Mouse (Mus musculus) ES-Bruce4 (cell line): ENCODE measurements around the gene Ica1. TPM values are rescaled to one million over a fixed set of nuclear protein-coding genes. Genes with fewer than 3 reads are reported as not detected.

Experiments used
- H3K27ac ChIP-seq: 2 replicates; pipeline ENCODE4 v1.5.1; 2012; ENCODE audit warnings: low read length, inconsistent platforms; ENCODE audit not compliant: insufficient read depth
- H3K27me3 ChIP-seq: 2 replicates; pipeline ENCODE4 v1.6.1; 2012; ENCODE audit warnings: mild to moderate bottlenecking, low read length, inconsistent platforms; ENCODE audit not compliant: control insufficient read depth, poor library complexity, insufficient read depth, severe bottlenecking
- H3K36me3 ChIP-seq: 2 replicates; pipeline ENCODE4 v1.6.1; 2012; ENCODE audit warnings: inconsistent platforms, mild to moderate bottlenecking, low read length, moderate library complexity; ENCODE audit not compliant: control insufficient read depth, poor library complexity, insufficient read depth, severe bottlenecking
- H3K4me1 ChIP-seq: one replicate; pipeline ENCODE4 v1.8.1; 2011; ENCODE audit warnings: low read length; ENCODE audit not compliant: control insufficient read depth, insufficient read depth
- H3K4me3 ChIP-seq: 2 replicates; pipeline ENCODE4 v1.5.1; 2011; ENCODE audit warnings: low read depth, mild to moderate bottlenecking, low read length
- H3K9ac ChIP-seq: 2 replicates; pipeline ENCODE4 v1.6.1; 2012; ENCODE audit warnings: low read depth, mild to moderate bottlenecking, inconsistent platforms; ENCODE audit not compliant: poor library complexity, severe bottlenecking
- H3K9me3 ChIP-seq: replicated peaks from 2 replicates; pipeline ENCODE4 v1.6.1; 2012; ENCODE audit warnings: mild to moderate bottlenecking, low read length, inconsistent platforms; ENCODE audit not compliant: control insufficient read depth, poor library complexity, insufficient read depth, severe bottlenecking
- CTCF ChIP-seq: IDR thresholded peaks from one replicate; pipeline ENCODE4 v1.8.1; 2011; ENCODE audit warnings: low read depth, low read length
- EP300 ChIP-seq: IDR thresholded peaks from 2 replicates; pipeline ENCODE4 v1.6.1; 2011; ENCODE audit warnings: low read depth, low read length; ENCODE audit not compliant: insufficient read depth
- POLR2A ChIP-seq: IDR thresholded peaks from one replicate; pipeline ENCODE4 v1.8.1; 2011; ENCODE audit warnings: low read length; ENCODE audit not compliant: insufficient read depth
- polyA plus RNA-seq: library from polyadenylated mRNA; stranded (reverse); fragments of >200 nt; gene quantifications from 2 replicates; pipeline ENCODE4 v1.2.4, GENCODE M21; 2011; ENCODE audit warnings: low read depth; ENCODE audit not compliant: missing spikeins, insufficient read depth, insufficient read length

Gene Ica1
- polyA plus RNA-seq, 1 experiment: 11.0 TPM

DNA sequence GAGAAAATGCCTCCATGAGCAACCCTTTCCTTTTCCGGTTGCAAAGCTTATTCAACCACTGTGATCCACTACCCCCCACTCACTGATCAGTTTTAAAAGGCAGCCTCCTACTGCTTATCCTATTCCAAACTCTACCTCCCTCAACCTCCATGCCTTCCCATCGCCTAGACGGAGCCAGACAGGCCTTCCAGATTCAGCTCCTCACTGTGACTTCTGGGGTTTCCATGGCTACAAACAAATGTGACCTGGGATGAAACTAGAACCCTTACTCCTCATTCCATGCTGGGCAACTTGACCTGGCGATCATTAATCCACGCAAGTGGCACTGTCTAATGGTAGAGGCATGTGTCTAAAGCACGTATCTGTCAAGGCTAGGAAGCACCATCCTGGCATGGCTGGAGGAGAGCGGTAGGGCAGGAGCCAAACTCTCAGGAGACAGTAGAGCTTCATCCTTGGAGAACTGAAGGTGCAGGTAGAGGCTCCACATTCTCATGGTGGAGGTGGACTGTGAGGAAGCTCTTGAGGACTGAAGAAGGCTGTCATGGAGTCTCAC is 149.5 kb downstream of the Ica1 start:
- no peaks in the 10 kb centered on the region for H3K9me3 ChIP-seq
- H3K4me3 ChIP-seq: no peak overlapping the region
- no peak overlapping the region for H3K9ac ChIP-seq
- no peaks in the 10 kb centered on the region for H3K27me3 ChIP-seq
- no peak overlapping the region for H3K27ac ChIP-seq
- H3K4me1 ChIP-seq: no peaks in the 10 kb centered on the region
- no peak for TF ChIP-seq EP300
- no peak for TF ChIP-seq CTCF
- H3K36me3 ChIP-seq: no peaks in the 10 kb centered on the region

GRCm38 (mm10) chr6:8628226-8628625 is 150.1 kb downstream of the Ica1 start:
- H3K4me1 ChIP-seq: no peaks in the 10 kb centered on the region
- TF ChIP-seq EP300 (no peak), CTCF (no peak), POLR2A (no peak)
- no peak overlapping the region for H3K9ac ChIP-seq
- H3K27me3 ChIP-seq: no peaks in the 10 kb centered on the region
- H3K27ac ChIP-seq: no peak overlapping the region
- H3K36me3 ChIP-seq: no peaks in the 10 kb centered on the region
- H3K9me3 ChIP-seq: no peaks in the 10 kb centered on the region
- no peak overlapping the region for H3K4me3 ChIP-seq

DNA sequence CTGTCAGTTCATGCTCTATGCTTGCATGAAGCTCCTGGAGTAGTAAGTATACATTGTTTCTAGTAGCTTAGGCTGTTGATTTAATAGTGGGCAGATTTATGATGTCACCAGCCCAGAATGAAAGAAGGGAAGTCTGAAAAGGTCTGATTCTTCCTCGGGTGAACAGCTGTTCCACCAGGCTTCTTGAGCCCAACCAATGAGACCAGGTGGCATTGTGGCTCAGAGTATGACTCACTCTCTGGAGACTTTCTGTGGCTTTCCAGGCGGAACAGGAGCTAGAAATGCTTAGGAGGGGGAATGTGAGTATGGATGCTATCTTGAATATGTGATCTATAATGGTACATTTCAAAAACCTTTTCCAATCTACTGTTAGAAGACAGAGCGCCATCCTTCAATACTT is 155.2 kb downstream of the Ica1 start:
- no peaks in the 10 kb centered on the region for H3K27me3 ChIP-seq
- H3K4me3 ChIP-seq: no peak overlapping the region

DNA sequence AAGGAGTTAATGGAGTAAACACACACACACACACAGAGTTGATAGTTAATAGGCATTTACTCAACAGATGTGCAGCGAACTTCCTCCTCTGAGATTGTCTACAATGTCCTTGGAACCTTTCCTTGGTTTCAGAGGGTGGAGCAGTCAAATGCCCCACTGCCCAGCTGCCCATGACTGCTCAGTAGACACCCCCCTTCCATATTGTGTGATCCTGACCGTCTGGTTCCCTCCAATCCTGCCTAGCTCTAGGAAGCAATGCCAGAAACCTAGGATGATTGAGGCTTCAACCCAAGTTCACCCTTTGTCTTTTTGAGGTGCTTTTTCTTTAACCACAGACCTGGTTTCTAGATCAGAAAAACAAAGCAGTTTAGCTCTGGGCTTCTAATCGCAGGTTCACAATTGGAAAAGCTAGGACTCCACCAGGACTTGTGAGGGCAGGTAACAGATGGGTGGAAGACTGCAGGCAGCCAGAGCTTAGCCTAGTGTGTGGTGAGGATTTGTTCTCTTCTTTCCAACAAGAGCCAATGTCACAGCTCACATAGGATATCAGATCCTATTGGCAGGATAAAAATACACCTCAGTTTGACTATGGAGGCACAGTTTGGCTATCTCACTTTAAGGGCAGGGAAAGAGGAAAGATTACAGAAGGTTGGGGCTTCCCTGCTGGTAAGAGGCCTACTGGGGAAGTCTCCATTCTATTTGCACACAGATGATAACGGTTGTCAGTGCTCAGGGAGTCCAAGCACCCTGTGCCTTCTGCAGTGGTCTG is 158.5 kb downstream of the Ica1 start:
- H3K36me3 ChIP-seq: no peaks in the 10 kb centered on the region
- no peak overlapping the region for H3K27ac ChIP-seq
- H3K9me3 ChIP-seq: no peaks in the 10 kb centered on the region
- TF ChIP-seq CTCF (no peak), POLR2A (no peak), EP300 (no peak)
- no peak overlapping the region for H3K9ac ChIP-seq
- H3K4me3 ChIP-seq: no peak overlapping the region
- no peaks in the 10 kb centered on the region for H3K27me3 ChIP-seq
- H3K4me1 ChIP-seq: no peaks in the 10 kb centered on the region

More for the DNA sequence above, 155.2 kb downstream of the Ica1 start:
- TF ChIP-seq CTCF: no peak
- no peak for TF ChIP-seq EP300
- Histone ChIP-seq H3K27ac (no peak overlapping the region), H3K4me1 (no peaks in the 10 kb centered on the region), H3K9ac (no peak overlapping the region), H3K9me3 (no peaks in the 10 kb centered on the region), H3K36me3 (no peaks in the 10 kb centered on the region)

- no peak overlapping the region for H3K4me3 ChIP-seq
- H3K27me3 ChIP-seq: no peaks in the 10 kb centered on the region
- no peak overlapping the region for H3K9ac ChIP-seq
- TF ChIP-seq POLR2A: no peak
- no peak for TF ChIP-seq EP300
- no peak for TF ChIP-seq CTCF
- H3K4me1 ChIP-seq: no peaks in the 10 kb centered on the region
- H3K36me3 ChIP-seq: no peaks in the 10 kb centered on the region
- H3K27ac ChIP-seq: no peak overlapping the region
- H3K9me3 ChIP-seq: no peaks in the 10 kb centered on the region
Observed at GRCm38 (mm10) chr6:8617369-8617768, 160.9 kb downstream of the Ica1 start.

GRCm38 (mm10) chr6:8591665-8592064 is 186.6 kb downstream of the Ica1 start:
- H3K9me3 ChIP-seq: no peaks in the 10 kb centered on the region
- H3K27ac ChIP-seq: no peak overlapping the region
- H3K27me3 ChIP-seq: no peaks in the 10 kb centered on the region
- no peaks in the 10 kb centered on the region for H3K36me3 ChIP-seq
- H3K9ac ChIP-seq: no peak overlapping the region
- H3K4me3 ChIP-seq: no peak overlapping the region
- TF ChIP-seq CTCF (no peak), POLR2A (no peak), EP300 (no peak)
- no peaks in the 10 kb centered on the region for H3K4me1 ChIP-seq
